Mouse (Mus musculus): Measurements from ENCODE around the gene Treh.
A peak's percentile ranks its signal among the peaks of the same experiment; 100 is the strongest.
"Not testable (repeated sequence)": the region's sequence is repeated elsewhere in the genome, so short reads cannot be mapped to it uniquely, and the experiment has no call there.

Gene Treh

DNA sequence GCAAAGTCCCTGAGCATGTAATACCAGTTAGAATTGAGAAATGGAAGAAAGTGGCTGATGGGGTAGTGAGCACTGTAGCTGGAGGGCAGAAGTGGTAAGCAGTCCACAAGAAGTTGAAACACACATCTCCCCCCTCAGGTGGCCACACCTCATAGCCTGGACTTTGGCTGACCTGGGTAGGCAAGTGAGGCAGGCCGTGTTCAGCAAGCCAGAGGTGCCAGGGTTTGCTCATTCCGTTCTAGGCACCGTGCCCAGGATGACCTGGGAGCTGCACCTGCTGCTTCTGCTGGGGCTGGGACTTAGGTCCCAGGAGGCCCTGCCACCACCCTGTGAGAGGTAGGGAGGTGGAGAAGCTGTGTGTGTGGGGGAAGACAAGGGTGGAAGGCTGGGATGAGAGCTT lies at the start of gene Treh:
Gene Treh (plus strand): TSS at position 229 of the 400 bp plus-strand sequence.
- DNase-seq (ENCODE audit: extremely low read depth, low read depth, low spot score), result peak; percentile 46

DNA sequence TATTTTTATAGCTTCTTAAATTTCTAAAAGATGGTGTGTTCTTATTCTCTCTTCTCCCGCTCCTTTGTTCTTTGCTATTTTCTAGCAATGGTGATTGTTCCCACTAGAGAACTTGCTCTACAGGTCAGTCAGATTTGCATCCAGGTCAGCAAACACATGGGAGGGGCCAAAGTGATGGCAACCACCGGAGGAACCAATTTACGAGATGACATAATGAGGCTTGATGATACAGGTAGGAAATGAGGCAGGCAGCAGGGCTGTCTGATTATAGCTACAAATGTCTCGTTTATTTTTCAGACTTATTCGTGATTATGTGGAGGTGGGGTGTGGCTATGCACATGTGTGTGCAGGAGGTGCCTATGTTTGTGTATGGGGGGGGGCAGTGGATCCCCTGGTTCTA lies 48.6 kb upstream of the Treh start:
- DNase-seq (ENCODE audit: extremely low read depth, low read depth, low spot score), result no peak

DNA sequence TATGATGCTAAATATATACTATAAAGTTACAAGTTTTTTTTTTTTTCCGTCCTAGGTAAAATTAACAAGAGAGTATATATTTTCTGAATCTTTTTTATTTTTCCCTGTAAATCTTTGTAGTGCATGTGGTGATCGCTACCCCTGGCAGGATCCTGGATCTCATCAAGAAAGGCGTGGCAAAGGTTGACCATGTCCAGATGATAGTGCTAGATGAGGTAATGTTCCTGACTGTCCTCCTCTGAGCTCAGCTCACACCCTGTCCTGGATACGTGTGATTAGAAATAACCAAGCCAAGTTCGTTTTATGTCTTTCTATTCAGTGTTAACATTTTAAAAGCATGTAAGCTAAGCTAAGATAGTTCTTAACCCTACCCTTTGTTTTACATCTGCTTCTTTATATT lies 46.8 kb upstream of the Treh start:
- no peak for DNase-seq (ENCODE audit: extremely low read depth, low read depth, low spot score)

DNA sequence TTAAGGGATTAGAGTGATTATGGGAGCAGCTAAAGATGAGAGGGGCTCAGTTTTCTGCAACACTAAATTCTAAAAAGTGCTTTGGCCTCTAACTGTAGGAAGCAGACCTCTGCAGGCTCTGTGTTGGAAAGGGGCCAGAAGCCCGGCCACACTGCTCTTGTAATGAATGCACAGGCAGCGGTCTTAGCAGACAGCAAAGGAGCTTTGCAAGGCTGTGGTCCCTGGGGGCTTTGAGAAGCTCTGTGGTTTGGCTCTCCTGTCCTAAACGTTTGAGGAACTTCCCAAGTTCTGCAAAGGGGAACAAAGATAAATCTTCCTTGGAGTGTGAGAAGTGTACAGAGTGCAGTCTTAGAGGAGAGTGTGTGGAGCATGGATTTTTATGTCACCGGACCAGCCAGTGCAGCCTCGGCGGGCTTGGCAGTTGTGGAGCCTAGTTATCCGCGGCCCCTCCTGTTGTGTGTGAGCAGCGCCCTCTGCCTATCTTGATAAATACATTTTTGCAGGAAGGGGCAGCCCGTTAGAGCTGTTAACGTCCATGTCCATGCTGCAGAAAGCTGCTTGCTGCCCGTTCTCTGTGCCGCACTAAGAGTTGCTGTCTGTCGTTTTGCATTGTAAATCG lies 35.4 kb upstream of the Treh start:
- no peak for DNase-seq (ENCODE audit: extremely low read depth, low read depth, low spot score)

- not testable (repeated sequence) for DNase-seq (ENCODE audit: extremely low read depth, low read depth, low spot score)
Measured at GRCm38 (mm10) chr9:44638726-44639125, 34.3 kb upstream of the Treh start.

DNA sequence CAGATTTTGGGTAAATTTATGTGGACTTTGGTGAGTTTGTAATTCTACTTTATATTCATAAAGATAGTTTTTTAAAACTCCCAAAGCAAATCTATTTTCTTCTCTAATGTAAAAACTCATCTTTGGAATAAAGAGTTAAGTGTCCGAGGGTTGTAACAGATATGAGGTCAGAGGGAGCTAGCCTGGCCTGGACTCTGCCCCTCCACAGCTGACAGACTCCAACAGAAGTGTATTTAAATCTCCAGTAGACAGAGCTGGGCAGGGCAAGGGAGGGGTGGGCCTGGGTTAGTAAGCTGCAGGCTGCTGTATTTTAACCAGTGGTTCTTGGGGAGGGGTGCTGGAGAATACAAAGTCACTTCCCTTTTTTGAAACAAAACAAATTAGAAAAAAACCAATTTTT lies 33.0 kb upstream of the Treh start:
- DNase-seq (ENCODE audit: extremely low read depth, low read depth, low spot score), result not testable (repeated sequence)

DNA sequence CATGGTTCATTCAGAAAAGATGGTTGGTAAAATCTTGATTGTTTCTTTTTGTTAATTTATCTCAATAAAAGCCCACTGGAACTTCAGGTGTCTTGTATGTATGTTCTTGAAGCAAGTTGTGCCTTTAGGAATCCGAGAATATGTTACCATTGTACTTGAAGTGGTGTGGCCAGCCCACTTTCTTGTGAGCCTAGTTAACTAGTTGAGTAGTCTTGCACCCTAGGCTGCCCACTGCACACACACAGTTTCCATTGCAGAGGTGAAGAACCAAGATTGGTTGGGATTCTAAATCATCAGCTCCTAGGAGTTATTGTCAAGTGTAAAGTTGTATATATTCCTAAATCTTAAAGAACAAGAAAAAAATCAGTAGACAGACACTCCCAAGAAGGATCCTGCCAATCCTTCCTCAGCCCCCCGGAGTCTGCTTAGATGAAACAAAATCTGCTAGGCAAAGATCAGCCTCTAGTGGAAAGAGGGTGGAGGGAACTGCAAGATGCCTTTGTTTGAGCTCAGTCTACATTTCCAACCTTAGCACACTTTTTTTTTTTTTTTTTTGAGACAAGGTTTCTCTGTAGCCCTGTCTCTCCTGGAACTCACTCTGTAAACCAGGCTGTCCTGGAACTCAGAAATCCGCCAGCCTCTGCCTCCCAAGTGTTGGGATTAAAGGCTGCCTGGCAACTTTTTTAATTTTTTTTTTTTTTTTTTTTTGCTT lies 32.2 kb upstream of the Treh start:
- no peak for DNase-seq (ENCODE audit: extremely low read depth, low read depth, low spot score)

DNA sequence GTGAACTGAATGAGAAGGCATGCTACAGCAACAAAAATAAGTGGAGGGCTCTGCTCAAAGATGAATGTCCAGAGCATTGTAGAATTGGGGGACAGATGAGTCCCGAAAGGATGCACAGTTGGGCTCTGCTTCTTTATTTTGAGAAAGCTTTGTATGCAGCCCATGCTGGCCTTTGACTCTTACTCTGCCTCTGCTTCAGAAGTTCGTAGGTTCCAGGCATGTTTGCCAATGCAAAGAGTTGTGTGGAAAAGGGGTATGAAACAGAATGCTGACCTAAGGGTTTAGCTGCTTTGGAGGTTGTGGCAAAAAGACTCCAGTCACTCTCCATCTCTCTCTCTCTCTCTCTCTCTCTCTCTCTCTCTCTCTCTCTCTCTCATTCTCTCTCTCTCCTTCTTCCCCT lies 31.4 kb upstream of the Treh start:
- no peak for DNase-seq (ENCODE audit: extremely low read depth, low read depth, low spot score)

DNA sequence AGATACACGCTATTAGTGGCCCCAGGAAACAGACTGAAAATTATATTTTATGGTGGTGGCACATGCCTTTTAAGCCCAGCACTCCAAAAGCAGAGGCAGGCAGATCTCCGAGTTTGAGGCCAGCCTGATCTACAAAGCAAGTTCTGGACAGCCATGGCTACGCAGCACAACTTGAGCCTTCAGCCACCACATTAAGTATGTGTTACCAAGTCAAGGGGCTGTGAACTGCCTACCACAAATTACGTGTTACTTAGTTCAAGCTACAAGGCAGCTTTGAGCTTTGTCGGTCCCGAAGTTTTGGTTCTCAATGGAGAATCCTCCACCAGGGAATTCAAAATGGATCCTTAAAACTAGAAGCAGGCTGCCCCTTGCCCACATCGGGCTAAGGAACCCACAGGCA lies 29.9 kb upstream of the Treh start:
- no peak for DNase-seq (ENCODE audit: extremely low read depth, low read depth, low spot score)

GRCm38 (mm10) chr9:44644186-44644585 lies 28.8 kb upstream of the Treh start:
- DNase-seq (ENCODE audit: extremely low read depth, low read depth, low spot score), result no peak

GRCm38 (mm10) chr9:44645481-44645880 lies 27.6 kb upstream of the Treh start:
- no peak for DNase-seq (ENCODE audit: extremely low read depth, low read depth, low spot score)

DNA sequence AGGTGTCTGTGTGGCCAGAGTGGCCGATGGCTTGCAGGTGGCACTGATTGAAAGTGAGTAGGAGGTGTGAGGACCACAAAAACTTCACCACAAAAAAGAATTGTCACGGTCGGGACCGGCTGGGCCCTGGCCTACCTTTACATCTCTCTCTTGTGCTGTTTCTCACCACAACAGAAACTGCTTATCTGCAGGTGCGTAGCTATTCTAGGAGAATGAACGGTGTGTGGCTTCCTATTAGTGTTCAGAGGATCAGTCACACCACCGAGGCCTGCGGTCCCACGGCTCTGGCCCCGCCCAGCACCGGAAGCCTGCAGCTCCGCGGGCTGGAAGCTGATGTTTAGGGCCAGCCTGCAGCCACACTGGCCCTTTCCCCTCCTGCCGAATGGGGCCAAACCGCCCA lies 27.1 kb upstream of the Treh start:
- no peak for DNase-seq (ENCODE audit: extremely low read depth, low read depth, low spot score)

DNA sequence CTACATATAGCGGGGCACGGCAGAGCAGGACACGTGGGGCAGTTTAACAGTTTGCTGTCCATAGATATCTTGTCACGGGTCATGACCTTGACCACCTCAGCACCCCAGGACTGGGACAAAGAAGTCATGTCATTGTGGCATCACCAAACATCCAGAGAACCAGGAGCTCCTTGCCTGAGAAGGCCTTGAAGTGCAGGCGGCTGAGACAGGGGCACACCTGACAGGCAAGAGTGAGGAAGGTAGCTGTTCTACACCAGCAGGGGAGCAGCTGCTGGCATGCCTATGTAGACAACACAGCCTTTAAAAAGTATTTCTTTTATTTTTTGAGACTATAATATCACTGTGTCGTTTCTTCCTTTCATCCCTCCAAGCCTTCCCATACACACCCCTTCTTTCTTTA lies 26.7 kb upstream of the Treh start:
- no peak for DNase-seq (ENCODE audit: extremely low read depth, low read depth, low spot score)

DNA sequence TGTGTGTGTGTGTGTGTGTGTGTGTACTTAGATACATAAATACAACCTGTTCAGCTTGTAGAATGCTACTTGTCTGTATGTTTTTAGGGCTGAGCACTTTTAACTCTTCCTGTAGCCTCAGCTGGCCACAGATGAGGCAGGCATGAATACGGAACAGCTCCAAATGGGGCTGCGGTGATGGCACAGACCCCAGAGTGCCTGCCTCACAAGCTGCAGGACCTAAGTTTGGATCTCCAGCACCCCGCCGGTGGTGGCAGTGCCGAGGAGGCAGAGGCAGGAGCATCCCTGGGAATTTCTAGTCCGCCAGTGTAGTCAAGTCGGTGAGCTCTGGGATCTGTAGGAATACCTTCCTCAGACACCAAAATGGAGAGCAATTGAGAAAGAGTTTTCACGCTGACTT lies 26.0 kb upstream of the Treh start:
- no peak for DNase-seq (ENCODE audit: extremely low read depth, low read depth, low spot score)

DNA sequence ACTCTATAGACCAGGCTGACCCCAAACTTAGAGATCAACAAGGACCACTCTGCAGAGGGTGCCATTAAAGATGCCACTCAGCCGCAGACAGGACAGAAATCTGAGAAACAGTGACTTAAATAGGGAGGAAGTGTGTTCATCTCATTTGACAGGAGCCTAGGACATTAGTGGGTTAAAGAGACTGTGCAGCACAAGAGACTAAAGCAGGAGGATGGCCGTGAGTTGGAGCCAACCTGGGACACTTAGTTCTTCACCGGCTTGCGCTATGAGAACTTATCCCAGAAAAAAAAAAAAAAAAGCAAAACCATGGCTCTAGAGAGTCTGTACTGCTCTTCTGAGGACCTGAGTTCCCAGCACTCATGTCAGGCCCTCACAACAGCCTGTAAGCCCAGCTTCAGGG lies 25.4 kb upstream of the Treh start:
- no peak for DNase-seq (ENCODE audit: extremely low read depth, low read depth, low spot score)

DNA sequence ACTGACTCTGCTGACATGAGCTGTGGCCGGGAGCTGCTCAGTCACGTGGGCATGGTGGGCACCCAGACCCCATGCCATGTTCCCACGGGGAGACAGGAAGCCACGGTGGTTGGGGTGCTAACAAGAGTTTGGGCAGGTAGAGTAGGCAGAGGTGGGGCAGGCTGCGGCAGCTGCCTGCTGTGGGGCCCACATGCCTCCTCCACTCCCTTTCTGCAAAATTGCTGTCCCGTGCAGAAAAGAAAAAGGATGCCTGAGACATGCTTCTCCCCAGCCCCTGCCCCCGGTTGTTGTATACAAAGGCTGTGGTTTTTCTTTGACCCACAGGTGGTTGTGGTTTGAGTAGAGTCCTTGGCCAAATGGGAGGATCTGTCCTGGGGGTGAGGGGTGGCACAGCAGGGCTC lies 24.2 kb upstream of the Treh start:
- DNase-seq (ENCODE audit: extremely low read depth, low read depth, low spot score), result no peak

- no peak for DNase-seq (ENCODE audit: extremely low read depth, low read depth, low spot score)
Measured at GRCm38 (mm10) chr9:44652027-44652426, 21.0 kb upstream of the Treh start.

- no peak for DNase-seq (ENCODE audit: extremely low read depth, low read depth, low spot score)
Measured at GRCm38 (mm10) chr9:44653896-44654295, 19.1 kb upstream of the Treh start.

DNA sequence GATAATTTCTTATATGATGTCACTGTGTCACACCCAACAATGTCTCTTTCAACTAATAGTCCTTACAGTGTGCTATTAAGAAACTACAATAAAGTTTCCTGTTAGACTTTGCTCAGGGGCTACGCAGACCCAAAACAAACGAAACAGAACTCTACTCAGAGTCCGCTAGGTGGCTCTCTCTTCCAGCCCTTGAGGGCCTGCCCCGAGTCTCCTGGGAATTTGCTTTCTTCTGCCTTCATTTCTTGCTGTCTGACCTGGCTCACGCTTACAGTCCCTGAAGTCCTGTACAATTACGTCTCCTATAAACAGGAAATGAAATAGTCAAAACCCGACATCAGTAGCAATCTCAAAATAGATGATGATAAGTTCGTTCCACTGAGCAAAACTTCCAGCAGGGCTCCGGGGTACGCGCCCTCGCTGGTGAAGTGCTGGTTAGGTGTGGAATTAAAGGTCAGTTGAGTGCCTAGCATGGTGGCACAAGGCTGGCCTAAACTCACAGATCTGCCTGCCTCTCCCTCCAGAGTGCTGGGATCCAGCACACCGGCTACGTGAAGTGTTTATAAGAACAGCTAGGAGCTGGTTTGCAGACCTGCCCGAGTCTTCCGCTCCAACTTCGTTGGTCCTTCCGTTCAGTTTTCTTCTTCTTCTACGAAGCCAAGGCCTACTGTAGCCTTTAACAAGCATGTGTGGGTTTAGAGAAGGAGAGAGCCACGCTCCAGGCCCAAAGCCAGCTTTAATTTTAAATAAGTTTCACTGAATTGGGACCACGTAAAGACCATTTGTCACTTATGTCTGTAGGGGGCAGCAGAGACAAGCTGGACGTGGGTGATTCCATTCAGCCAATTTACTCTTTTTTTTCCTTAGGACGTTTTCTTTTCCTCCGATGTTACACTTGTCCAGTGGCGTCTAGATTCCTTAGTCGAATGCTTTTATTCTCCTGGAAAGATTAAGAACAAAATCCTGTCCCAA lies 17.7 kb upstream of the Treh start:
- no peak for DNase-seq (ENCODE audit: extremely low read depth, low read depth, low spot score)

DNA sequence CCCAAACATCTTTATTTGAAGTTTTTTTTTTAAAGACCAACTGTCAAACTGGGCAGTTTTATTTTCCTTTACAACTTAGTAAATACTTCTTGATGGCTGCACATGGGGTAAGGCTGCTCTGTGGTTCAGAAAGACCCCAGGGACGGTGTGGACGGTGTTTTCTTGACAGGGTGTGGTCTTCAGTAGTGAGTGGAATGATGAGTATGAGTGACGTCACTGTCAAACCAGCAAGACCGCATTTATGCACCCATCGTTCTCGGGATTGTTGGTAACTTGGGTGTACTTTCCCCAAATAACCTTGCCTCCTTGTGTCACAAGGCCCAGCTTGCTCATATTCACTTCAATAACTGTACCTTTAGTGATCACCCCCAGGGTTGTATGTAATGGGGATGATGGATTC lies 9.3 kb upstream of the Treh start:
- DNase-seq (ENCODE audit: extremely low read depth, low read depth, low spot score), result no peak

GRCm38 (mm10) chr9:44671416-44671815 lies 1.6 kb upstream of the Treh start:
- no peak for DNase-seq (ENCODE audit: extremely low read depth, low read depth, low spot score)

All from fat pad, adult 2 months (tissue).